Mouse (Mus musculus) liver, postnatal 0 days (tissue): ENCODE data around the gene Dpf3. TPM values are rescaled to one million over a fixed set of nuclear protein-coding genes. Genes with fewer than 3 reads are reported as not detected.
A peak's percentile ranks its signal among the peaks of the same experiment; 100 is the strongest.

Experiments
- ATAC-seq: fragments of 200-750 bp; cut with Nextera tagmentation; 2 replicates; pipeline ENCODE4 v1.8.0; 2017; ENCODE audit warnings: mild to moderate bottlenecking, moderate library complexity
- DNase-seq: peaks from one replicate; pipeline ENCODE4 v3.0.0-alpha.2; 2016
- H3K27ac ChIP-seq: fragments of 300-500 bp; sonication (generic); 2 replicates; pipeline ENCODE4 v1.5.1; 2014; ENCODE audit warnings: antibody characterized with exemption, moderate library complexity, mild to moderate bottlenecking, low read depth
- H3K27me3 ChIP-seq: fragments of 300-500 bp; sonication (generic); 2 replicates; pipeline ENCODE4 v1.6.1; 2014; ENCODE audit warnings: low read length, control low read depth, mixed read lengths; ENCODE audit not compliant: insufficient read depth
- H3K36me3 ChIP-seq: fragments of 300-500 bp; sonication (generic); replicated peaks from 2 replicates; pipeline ENCODE4 v1.6.1; 2014; ENCODE audit warnings: mild to moderate bottlenecking, control low read depth, low read length, moderate library complexity, mixed read lengths; ENCODE audit not compliant: insufficient read depth
- H3K4me1 ChIP-seq: fragments of 300-500 bp; sonication (generic); 2 replicates; pipeline ENCODE4 v1.6.1; 2014; ENCODE audit warnings: antibody characterized with exemption, mild to moderate bottlenecking, control low read depth; ENCODE audit not compliant: insufficient read depth
- H3K4me2 ChIP-seq: fragments of 300-500 bp; sonication (generic); 2 replicates; pipeline ENCODE4 v1.6.1; 2014; ENCODE audit warnings: low read depth, mild to moderate bottlenecking, low read length, moderate library complexity, mixed read lengths
- H3K4me3 ChIP-seq: fragments of 300-500 bp; sonication (generic); 2 replicates; pipeline ENCODE4 v1.5.1; 2014; ENCODE audit warnings: low read depth, low read length
- H3K9ac ChIP-seq: fragments of 300-500 bp; sonication (generic); replicated peaks from 2 replicates; pipeline ENCODE4 v1.6.1; 2014; ENCODE audit warnings: mild to moderate bottlenecking, moderate library complexity
- H3K9me3 ChIP-seq: fragments of 300-500 bp; sonication (generic); 2 replicates; pipeline ENCODE4 v1.6.1; 2016; ENCODE audit warnings: mild to moderate bottlenecking, control low read depth, low read length, mixed read lengths
- CTCF ChIP-seq: sonication (generic); IDR thresholded peaks from 2 replicates; pipeline ENCODE4 v1.5.1; 2016; ENCODE audit warnings: antibody characterized with exemption, low read depth
- EP300 ChIP-seq: IDR thresholded peaks from 2 replicates; pipeline ENCODE4 v1.6.1; 2016; ENCODE audit warnings: antibody characterized with exemption, low read depth, mild to moderate bottlenecking
- WGBS: fragments of 180-500 bp; shearing (Covaris S2); extraction: QIAGEN DNeasy Blood & Tissue Kit; methylation state at CpG from one replicate; pipeline ENCODE4 v1.1.7; 2014; ENCODE audit not compliant: insufficient replicate concordance; 5-methylcytosine and 5-hydroxymethylcytosine counted together
- polyA plus RNA-seq: library from polyadenylated mRNA; unstranded; fragments of >200 nt; fragmentation: Nextera tagmentation; extraction: Ambion mirVana; gene quantifications from 2 replicates; pipeline ENCODE4 v1.2.1, GENCODE M21; 2015

Dpf3 gene
- polyA plus RNA-seq, 1 experiment from 2014 or later = 7.5 TPM

- no peak overlapping the region for H3K4me3 ChIP-seq
- 91% methylated on average over 5 of the region's 5 CpGs for WGBS
- no peak for ATAC-seq
- H3K9ac ChIP-seq = no peak overlapping the region
- TF ChIP-seq EP300 = no peak
- H3K4me2 ChIP-seq = no peak overlapping the region
- peaks cover 16% of the 10 kb centered on the region for H3K4me1 ChIP-seq
- 0 out of 2 replicates have a peak, but pooled peaks cover 5% of the 10 kb centered on the region for H3K36me3 ChIP-seq
- peaks cover 2% of the 10 kb centered on the region; the same call in 1 of the 2 replicates for H3K9me3 ChIP-seq
- no peak for DNase-seq
- H3K27ac ChIP-seq = no peak overlapping the region
- no peaks in the 10 kb centered on the region for H3K27me3 ChIP-seq
These were observed 118.1 kb downstream of the Dpf3 start for GRCm38 (mm10) chr12:83369416-83369815.

GRCm38 (mm10) chr12:83367486-83367885 is 120.0 kb downstream of the Dpf3 start:
- DNase-seq (no peak), ATAC-seq (no peak)
- 70% methylated on average over 1 of the region's 1 CpGs for whole genome bisulfite sequencing

GRCm38 (mm10) chr12:83364771-83365170 is 122.7 kb downstream of the Dpf3 start:
- Histone ChIP-seq H3K9me3 (peaks cover 2% of the 10 kb centered on the region; the same call in 1 of the 2 replicates), H3K27ac (no peak overlapping the region), H3K36me3 (0 out of 2 replicates have a peak, but pooled peaks cover 5% of the 10 kb centered on the region), H3K4me1 (no peaks in the 10 kb centered on the region), H3K4me3 (no peak overlapping the region), H3K4me2 (no peak overlapping the region), H3K9ac (no peak overlapping the region), H3K27me3 (no peaks in the 10 kb centered on the region)
- 58% methylated on average over 3 of the region's 3 CpGs for WGBS
- ATAC-seq (no peak), DNase-seq (no peak)
- TF ChIP-seq EP300 (no peak), CTCF (peak; percentile 60)

More at GRCm38 (mm10) chr12:83367486-83367885, 120.0 kb downstream of the Dpf3 start:
- H3K27ac ChIP-seq = no peak overlapping the region
- H3K9me3 ChIP-seq = peaks cover 2% of the 10 kb centered on the region; the same call in 1 of the 2 replicates
- no peak overlapping the region for H3K4me2 ChIP-seq
- H3K27me3 ChIP-seq = no peaks in the 10 kb centered on the region
- TF ChIP-seq EP300 (no peak), CTCF (peak; percentile 28; the same call in 1 of the 2 replicates)
- H3K36me3 ChIP-seq = 0 out of 2 replicates have a peak, but pooled peaks cover 5% of the 10 kb centered on the region
- no peak overlapping the region for H3K4me3 ChIP-seq
- peaks cover 12% of the 10 kb centered on the region for H3K4me1 ChIP-seq
- H3K9ac ChIP-seq = no peak overlapping the region

- no peak for ATAC-seq
These were observed 125.7 kb downstream of the Dpf3 start for GRCm38 (mm10) chr12:83361801-83362200.

GRCm38 (mm10) chr12:83352640-83353039 is 134.9 kb downstream of the Dpf3 start:
- no peak for ATAC-seq

More at GRCm38 (mm10) chr12:83361801-83362200, 125.7 kb downstream of the Dpf3 start:
- no peaks in the 10 kb centered on the region for H3K27me3 ChIP-seq
- no peak overlapping the region for H3K27ac ChIP-seq
- peaks cover 2% of the 10 kb centered on the region; the same call in 1 of the 2 replicates for H3K9me3 ChIP-seq
- no peak for DNase-seq
- H3K9ac ChIP-seq = no peak overlapping the region
- no peaks in the 10 kb centered on the region for H3K4me1 ChIP-seq
- H3K36me3 ChIP-seq = 0 out of 2 replicates have a peak, but pooled peaks cover 3% of the 10 kb centered on the region
- H3K4me3 ChIP-seq = no peak overlapping the region
- 85% methylated on average over 3 of the region's 3 CpGs for WGBS
- TF ChIP-seq EP300 (no peak), CTCF (no peak)
- H3K4me2 ChIP-seq = no peak overlapping the region

GRCm38 (mm10) chr12:83349736-83350135 is 137.8 kb downstream of the Dpf3 start:
- H3K9me3 ChIP-seq = no peaks in the 10 kb centered on the region
- no peaks in the 10 kb centered on the region for H3K4me1 ChIP-seq
- H3K4me2 ChIP-seq = no peak overlapping the region
- H3K27ac ChIP-seq = no peak overlapping the region
- DNase-seq (no peak), ATAC-seq (no peak)
- TF ChIP-seq EP300 (no peak), CTCF (no peak)
- no peak overlapping the region for H3K9ac ChIP-seq
- WGBS = 81% methylated on average over 5 of the region's 5 CpGs
- H3K4me3 ChIP-seq = no peak overlapping the region
- no peaks in the 10 kb centered on the region for H3K36me3 ChIP-seq
- H3K27me3 ChIP-seq = no peaks in the 10 kb centered on the region

More at GRCm38 (mm10) chr12:83352640-83353039, 134.9 kb downstream of the Dpf3 start:
- Histone ChIP-seq H3K4me1 (no peaks in the 10 kb centered on the region), H3K9ac (no peak overlapping the region), H3K27me3 (no peaks in the 10 kb centered on the region), H3K27ac (no peak overlapping the region), H3K4me2 (no peak overlapping the region), H3K4me3 (no peak overlapping the region), H3K9me3 (no peaks in the 10 kb centered on the region), H3K36me3 (no peaks in the 10 kb centered on the region)
- TF ChIP-seq EP300 = no peak
- WGBS = 85% methylated on average over 6 of the region's 6 CpGs
- no peak for DNase-seq
